Comparison of ENCODE assay signal across 24 mouse cellular contexts in the genomic region with DNA sequence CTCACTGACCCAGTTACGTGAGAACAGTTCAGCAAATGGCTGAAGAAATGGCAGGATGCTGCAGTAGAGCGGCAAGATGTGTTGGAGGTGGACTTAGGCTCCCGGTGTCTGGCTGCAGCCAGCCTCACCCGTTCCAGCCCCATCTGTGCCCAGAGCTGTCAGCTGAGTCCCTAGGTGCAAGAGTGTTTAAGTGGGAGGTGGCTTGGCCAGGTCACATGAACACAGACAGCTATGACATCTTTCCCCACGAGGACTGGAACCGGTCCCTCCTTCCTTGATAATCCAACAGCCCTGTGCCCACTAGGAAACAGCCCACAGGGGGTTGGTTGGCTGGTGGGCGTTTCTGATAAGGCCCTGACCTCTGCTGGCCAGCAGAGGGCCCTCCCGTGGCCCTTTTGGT. TPM values are rescaled to one million over a fixed set of nuclear protein-coding genes. Genes with fewer than 3 reads are reported as not detected.
A peak's percentile ranks its signal among the peaks of the same experiment; 100 is the strongest.
DNase-seq lines count a peak whose midpoint lies in the region; ATAC-seq and TF ChIP-seq lines count a peak whose summit lies in the region.
"Had no signal": no experiment of that assay in that cellular context is flagged by ENCODE, and none has a peak within 500 bp of the region (broad histone marks: within the 10 kb centered on the region; RNA-seq: fewer than 3 reads in every experiment).

No protein-coding gene starts in this region.

- TF ChIP-seq POLR2A in brain, embryonic 14.5 days (IDR thresholded peaks at IDR 0.05; ENCODE audit: borderline replicate concordance, extremely low read depth, insufficient read depth, insufficient read length, poor library complexity, severe bottlenecking), result no peak

- no peaks in the 10 kb centered on the region; the same call in 1 of the 2 replicates for H3K4me1 ChIP-seq in hindbrain, postnatal 0 days (ENCODE audit: insufficient read depth, low read length)
- H3K4me1 ChIP-seq in hindbrain, embryonic 16.5 days (ENCODE audit: control insufficient read depth, insufficient read depth, low read depth, low read length), result no peaks in the 10 kb centered on the region
- H3K4me1 ChIP-seq in liver, postnatal 0 days (ENCODE audit: insufficient read depth), result 0 out of 2 replicates have a peak, but pooled peaks cover 3% of the 10 kb centered on the region
- H3K4me1 ChIP-seq: heart, embryonic 15.5 days; limb, embryonic 13.5 days; stomach, embryonic 15.5 days had no signal

- TF ChIP-seq CTCF in hindbrain, postnatal 0 days (IDR thresholded peaks at IDR 0.05; ENCODE audit: low read depth), result peak; percentile 35; the same call in 1 of the 2 replicates
- peak; percentile 25; the same call in 1 of the 2 replicates for TF ChIP-seq CTCF in liver, postnatal 0 days (IDR thresholded peaks at IDR 0.05; ENCODE audit: low read depth)
- peak; percentile 10; the same call in 1 of the 2 replicates for TF ChIP-seq CTCF in brain, embryonic 14.5 days (IDR thresholded peaks at IDR 0.05; ENCODE audit: borderline replicate concordance, extremely low read depth, insufficient read depth, insufficient read length)

- WGBS in hindbrain, postnatal 0 days, result 50% methylated on average over 8 of the region's 8 CpGs
- 48% methylated on average over 8 of the region's 8 CpGs for WGBS in hindbrain, embryonic 16.5 days
- 57% methylated on average over 8 of the region's 8 CpGs for WGBS in liver, postnatal 0 days (ENCODE audit: insufficient replicate concordance)

- H3K27ac ChIP-seq in hindbrain, postnatal 0 days, result no peak overlapping the region
- H3K27ac ChIP-seq in hindbrain, embryonic 16.5 days (ENCODE audit: low read depth, low read length), result no peak overlapping the region
- H3K27ac ChIP-seq in liver, postnatal 0 days (ENCODE audit: low read depth), result no peak overlapping the region
- H3K27ac ChIP-seq: heart, embryonic 15.5 days; limb, embryonic 13.5 days; liver, embryonic 15.5 days; stomach, embryonic 15.5 days had no signal

- H3K36me3 ChIP-seq in hindbrain, postnatal 0 days (ENCODE audit: insufficient read depth, low read length), result no peaks in the 10 kb centered on the region
- no peaks in the 10 kb centered on the region for H3K36me3 ChIP-seq in hindbrain, embryonic 16.5 days (ENCODE audit: control insufficient read depth, insufficient read depth, low read length)
- no peaks in the 10 kb centered on the region for H3K36me3 ChIP-seq in liver, postnatal 0 days (replicated peaks; ENCODE audit: insufficient read depth, low read length)
- H3K36me3 ChIP-seq: forebrain, embryonic 10.5 days; heart, embryonic 15.5 days; limb, embryonic 13.5 days; liver, embryonic 15.5 days; stomach, embryonic 15.5 days had no signal

- H3K4me2 ChIP-seq in hindbrain, postnatal 0 days (ENCODE audit: low read depth, low read length), result no peak overlapping the region
- H3K4me2 ChIP-seq in hindbrain, embryonic 16.5 days (ENCODE audit: low read length), result no peak overlapping the region
- no peak overlapping the region for H3K4me2 ChIP-seq in liver, postnatal 0 days (ENCODE audit: low read depth, low read length)
- H3K4me2 ChIP-seq: heart, embryonic 15.5 days; limb, embryonic 13.5 days; liver, embryonic 15.5 days; stomach, embryonic 15.5 days had no signal

- no peak overlapping the region for H3K9ac ChIP-seq in hindbrain, postnatal 0 days (replicated peaks; ENCODE audit: low read length)
- no peak overlapping the region for H3K9ac ChIP-seq in hindbrain, embryonic 16.5 days (ENCODE audit: low read depth, low read length)
- no peak overlapping the region for H3K9ac ChIP-seq in liver, postnatal 0 days (replicated peaks)
- H3K9ac ChIP-seq: heart, embryonic 15.5 days; limb, embryonic 13.5 days; liver, embryonic 15.5 days; stomach, embryonic 15.5 days had no signal

- no peak for DNase-seq in hindbrain, postnatal 0 days (ENCODE audit: low spot score)
- DNase-seq in liver, postnatal 0 days, result no peak
- no peak for DNase-seq in liver
- no peak for DNase-seq in brain, embryonic 14.5 days (ENCODE audit: low read depth)
- peak; percentile 69 for DNase-seq in retina, postnatal 1 day
- no peak for DNase-seq in ovary, adult 18-20 months (ENCODE audit: low spot score)
- DNase-seq: B cell, adult 2 months; cerebellum, adult 9-10 months; heart, postnatal 4 days; kidney, postnatal 14 days; lung, postnatal 4 days; thymus, adult 2 months; thymus, postnatal 4 days had no signal

- 0 out of 2 replicates have a peak, but pooled peaks have one; percentile 19 for ATAC-seq in hindbrain, postnatal 0 days
- ATAC-seq in hindbrain, embryonic 16.5 days, result no peak
- no peak for ATAC-seq in liver, postnatal 0 days
- ATAC-seq: activated CD4-positive, CD25-positive, alpha-beta regulatory T cell, adult 4 months; intestine, postnatal 0 days had no signal

- no peaks in the 10 kb centered on the region for H3K9me3 ChIP-seq in hindbrain, postnatal 0 days (ENCODE audit: low read length)
- H3K9me3 ChIP-seq in hindbrain, embryonic 16.5 days (ENCODE audit: control insufficient read depth, low read length), result no peaks in the 10 kb centered on the region
- H3K9me3 ChIP-seq in liver, postnatal 0 days (ENCODE audit: low read length), result no peaks in the 10 kb centered on the region
- H3K9me3 ChIP-seq: forebrain, embryonic 10.5 days; heart, embryonic 15.5 days; liver, embryonic 15.5 days; stomach, embryonic 15.5 days had no signal

- no peak overlapping the region for H3K4me3 ChIP-seq in hindbrain, postnatal 0 days (ENCODE audit: low read length)
- H3K4me3 ChIP-seq in hindbrain, embryonic 16.5 days (ENCODE audit: low read length), result no peak overlapping the region
- H3K4me3 ChIP-seq in liver, postnatal 0 days (ENCODE audit: low read depth, low read length), result no peak overlapping the region
- H3K4me3 ChIP-seq: forebrain, embryonic 10.5 days; heart, embryonic 15.5 days; limb, embryonic 13.5 days; liver, embryonic 15.5 days; stomach, embryonic 15.5 days had no signal

- H3K27me3 ChIP-seq in hindbrain, postnatal 0 days (ENCODE audit: insufficient read depth, low read length), result no peaks in the 10 kb centered on the region
- no peaks in the 10 kb centered on the region for H3K27me3 ChIP-seq in hindbrain, embryonic 16.5 days (replicated peaks; ENCODE audit: control insufficient read depth, insufficient read depth, low read length)
- no peaks in the 10 kb centered on the region for H3K27me3 ChIP-seq in liver, postnatal 0 days (ENCODE audit: insufficient read depth, low read length)
- H3K27me3 ChIP-seq: heart, embryonic 15.5 days; liver, embryonic 15.5 days; stomach, embryonic 15.5 days had no signal

- no peak for TF ChIP-seq EP300 in liver, postnatal 0 days (IDR thresholded peaks at IDR 0.05; ENCODE audit: low read depth)

RNA-seq across cellular contexts. Expression of a gene that starts 6.8 kb away (rescaled TPM):
- 34.3 and 38.8 TPM in 2 replicates for total RNA-seq in hindbrain, postnatal 0 days (2014; rRNA removed)
- 8.7 and 10.1 TPM in 2 replicates for polyA plus RNA-seq in hindbrain, postnatal 0 days (2015; fragmentation: Nextera tagmentation; extraction: Ambion mirVana)
- 9.3 and 10.0 TPM in 2 replicates for polyA plus RNA-seq in hindbrain, embryonic 16.5 days (2015; fragmentation: Nextera tagmentation; extraction: Ambion mirVana)
- not detected in 2 replicates for polyA plus RNA-seq in liver, postnatal 0 days (2015; fragmentation: Nextera tagmentation; extraction: Ambion mirVana)
- 16.3 and 28.0 TPM in 2 replicates for polyA plus RNA-seq in brain, embryonic 14.5 days (2012; rRNA removed)
- total RNA-seq: CH12.LX; monocyte, adult 5-6 weeks; neutrophil, adult 5-6 weeks had no signal

RNA-seq across cellular contexts. Expression of a gene that starts 28.3 kb away (rescaled TPM):
- total RNA-seq in hindbrain, postnatal 0 days (2014; rRNA removed), result 142 and 170 TPM in 2 replicates
- 130 and 145 TPM in 2 replicates for polyA plus RNA-seq in hindbrain, postnatal 0 days (2015; fragmentation: Nextera tagmentation; extraction: Ambion mirVana)
- polyA plus RNA-seq in hindbrain, embryonic 16.5 days (2015; fragmentation: Nextera tagmentation; extraction: Ambion mirVana), result 144 and 155 TPM in 2 replicates
- polyA plus RNA-seq in liver, postnatal 0 days (2015; fragmentation: Nextera tagmentation; extraction: Ambion mirVana), result 64.0 and 64.9 TPM in 2 replicates
- 120 and 130 TPM in 2 replicates for polyA plus RNA-seq in brain, embryonic 14.5 days (2012; rRNA removed)

RNA-seq across cellular contexts. Expression of a gene that starts 37.5 kb away (rescaled TPM):
- 50.2 and 59.6 TPM in 2 replicates for total RNA-seq in hindbrain, postnatal 0 days (2014; rRNA removed)
- 92.7 and 95.3 TPM in 2 replicates for polyA plus RNA-seq in hindbrain, postnatal 0 days (2015; fragmentation: Nextera tagmentation; extraction: Ambion mirVana)
- 77.2 and 83.3 TPM in 2 replicates for polyA plus RNA-seq in hindbrain, embryonic 16.5 days (2015; fragmentation: Nextera tagmentation; extraction: Ambion mirVana)
- 15.0 and 16.7 TPM in 2 replicates for polyA plus RNA-seq in liver, postnatal 0 days (2015; fragmentation: Nextera tagmentation; extraction: Ambion mirVana)
- polyA plus RNA-seq in brain, embryonic 14.5 days (2012; rRNA removed), result 35.8 and 53.5 TPM in 2 replicates
